Mouse (Mus musculus) embryonic fibroblast, embryonic 13.5 days (primary cell): ENCODE data around the gene Rsph4a.
"Not testable (repeated sequence)": the region's sequence is repeated elsewhere in the genome, so short reads cannot be mapped to it uniquely, and the experiment has no call there.

Experiments
- CTCF ChIP-seq: IDR thresholded peaks from 2 replicates; pipeline ENCODE4 v1.5.1; 2011; ENCODE audit warnings: mild to moderate bottlenecking, control low read depth, low read length, moderate library complexity, borderline replicate concordance; ENCODE audit not compliant: insufficient read depth
- POLR2A ChIP-seq: IDR thresholded peaks from 2 replicates; pipeline ENCODE4 v1.6.1; 2011; ENCODE audit warnings: low read depth, mild to moderate bottlenecking, control low read depth, low read length, moderate library complexity

GRCm38 (mm10) chr10:33901520-33901919, 3.4 kb upstream of the Rsph4a start:
- not testable (repeated sequence) for TF ChIP-seq CTCF, POLR2A
